Mouse (Mus musculus): ENCODE measurements around the gene Arhgef10l.

Arhgef10l gene

DNA sequence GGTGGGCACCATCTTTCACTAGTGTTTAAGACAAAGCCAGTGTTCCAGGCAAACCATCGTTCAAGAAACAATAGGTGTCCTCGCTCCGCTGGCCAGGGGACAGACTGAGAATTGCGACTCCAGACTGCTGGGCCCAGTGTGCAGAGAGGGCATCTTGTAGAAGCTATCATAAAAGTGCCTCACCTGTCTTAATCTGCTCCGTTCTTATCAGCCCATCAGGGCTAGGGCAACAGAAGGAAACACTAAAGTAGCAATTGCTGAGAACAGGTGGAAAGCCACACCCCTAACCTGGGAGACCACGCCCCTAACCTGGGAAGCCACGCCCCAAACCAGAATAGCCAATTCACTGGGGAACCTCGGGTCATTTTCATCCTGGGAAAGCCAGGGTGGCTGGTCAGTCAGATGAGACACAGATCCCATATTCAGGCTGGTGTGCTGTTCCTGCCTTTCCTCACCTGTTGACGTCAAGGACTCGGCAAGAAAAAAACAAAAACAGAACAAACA is 140.1 kb downstream of the Arhgef10l start:
- in situ Hi-C loops (cut with MboI; ENCODE audit: low pct_unique_long_range_greater_than_20kb in 1 of 2, low sequenced_read_pairs in 2 of 2, unreplicated experiment in 1 of 2), result no loop called here

DNA sequence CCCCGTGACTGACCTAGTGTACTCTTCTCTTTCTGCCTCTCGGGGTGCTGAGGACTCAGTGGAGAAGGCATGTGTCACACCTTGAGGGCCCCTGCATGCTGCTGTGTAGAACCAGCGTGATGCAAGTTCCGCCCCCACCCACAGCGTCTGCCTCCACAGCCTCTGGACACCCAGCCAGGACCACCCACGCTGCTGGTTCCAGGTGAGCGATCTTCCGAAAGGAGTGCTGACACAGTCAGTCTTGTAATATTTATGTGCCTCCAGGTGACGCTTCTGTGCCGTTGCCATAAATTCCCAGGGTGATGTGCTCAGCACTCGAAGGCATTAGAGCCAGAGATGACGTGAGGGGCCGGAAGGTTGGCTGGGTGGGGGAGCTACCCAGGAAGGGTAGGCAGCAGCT is 140.9 kb downstream of the Arhgef10l start:
- in situ Hi-C loops (cut with MboI; ENCODE audit: low pct_unique_long_range_greater_than_20kb in 1 of 2, low sequenced_read_pairs in 2 of 2, unreplicated experiment in 1 of 2), result no loop called here

DNA sequence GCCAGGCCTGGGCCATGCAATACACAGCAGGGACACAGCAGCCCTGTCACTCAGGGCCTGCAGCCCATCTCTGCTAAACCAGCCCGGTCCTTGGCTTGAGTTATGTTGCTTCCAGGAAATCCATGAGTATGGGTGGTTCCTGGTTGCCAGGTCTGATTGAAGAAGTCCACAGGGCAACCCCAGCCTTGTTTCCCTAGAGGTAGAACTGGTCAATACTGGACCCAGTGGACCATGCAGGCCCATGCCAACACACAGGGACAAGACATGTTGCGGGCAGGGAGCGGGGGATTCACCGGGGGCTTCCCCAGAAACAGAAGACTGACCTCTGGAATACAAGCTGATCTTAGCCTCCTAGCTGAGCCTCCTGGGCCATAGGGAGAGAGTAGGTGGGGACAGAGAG is 142.9 kb downstream of the Arhgef10l start:
- in situ Hi-C loops (cut with MboI; ENCODE audit: low pct_unique_long_range_greater_than_20kb in 1 of 2, low sequenced_read_pairs in 2 of 2, unreplicated experiment in 1 of 2), result no loop called here

DNA sequence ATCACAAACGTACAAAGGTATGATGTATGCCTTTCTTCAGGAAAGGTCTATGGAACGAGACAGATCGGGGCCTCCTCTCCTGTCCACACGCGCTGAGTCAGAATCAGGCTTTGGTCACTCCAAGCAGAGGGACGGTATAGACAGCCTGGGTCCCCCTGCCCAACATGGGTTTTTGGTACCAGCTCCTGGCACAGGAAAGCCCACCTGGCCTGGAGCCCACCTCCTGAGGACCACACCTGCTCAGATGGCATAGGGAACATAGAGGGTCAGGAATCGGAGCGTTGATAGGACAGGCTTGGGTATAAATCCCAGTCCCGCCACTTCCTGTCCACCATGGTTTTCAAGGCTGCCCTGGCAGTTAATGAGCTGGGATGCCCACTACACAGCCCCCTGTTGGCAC is 145.1 kb downstream of the Arhgef10l start:
- in situ Hi-C loops (cut with MboI; ENCODE audit: low pct_unique_long_range_greater_than_20kb in 1 of 2, low sequenced_read_pairs in 2 of 2, unreplicated experiment in 1 of 2), result no loop called here

DNA sequence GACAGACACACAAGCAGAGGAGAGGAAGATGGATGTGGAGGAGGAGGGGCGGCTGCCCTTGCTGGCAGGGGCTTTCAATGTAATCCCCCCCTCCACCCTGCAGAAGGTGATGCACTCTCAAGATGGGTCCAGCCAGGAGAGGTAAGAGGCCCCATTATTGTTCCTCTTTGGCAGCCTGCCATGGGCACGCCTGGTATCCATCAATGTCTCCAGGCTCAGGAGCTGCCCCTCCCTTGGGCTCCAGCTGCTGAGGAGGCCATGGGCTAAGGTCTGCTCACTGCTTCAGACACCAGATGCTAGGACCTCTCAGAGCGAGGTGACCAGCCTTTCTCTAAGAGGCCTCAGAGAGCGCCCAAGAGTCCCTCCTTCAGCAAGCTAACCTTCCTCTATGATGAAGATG is 152.0 kb downstream of the Arhgef10l start:
- in situ Hi-C loops (cut with MboI; ENCODE audit: low pct_unique_long_range_greater_than_20kb in 1 of 2, low sequenced_read_pairs in 2 of 2, unreplicated experiment in 1 of 2), result no loop called here

DNA sequence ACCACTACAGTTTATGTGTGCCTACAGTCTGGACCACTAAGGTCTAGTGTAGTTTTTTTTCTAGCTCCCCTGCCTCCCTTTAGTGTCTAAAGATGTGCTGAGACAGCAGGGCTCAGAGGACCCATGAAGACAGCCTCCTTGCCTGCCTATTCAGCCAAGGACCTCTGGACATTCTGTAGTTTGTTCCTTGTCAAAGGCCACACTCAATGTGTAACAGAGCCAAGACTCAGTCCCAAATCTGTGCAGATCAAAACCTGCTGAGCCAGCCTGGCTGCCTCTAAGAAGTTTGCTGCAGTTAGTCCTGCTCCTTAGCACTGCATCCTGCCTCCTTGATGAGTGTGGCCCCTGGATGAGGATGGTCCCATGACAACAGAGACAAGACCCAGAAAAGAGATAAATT is 156.0 kb downstream of the Arhgef10l start:
- in situ Hi-C loops (cut with MboI; ENCODE audit: low pct_unique_long_range_greater_than_20kb in 1 of 2, low sequenced_read_pairs in 2 of 2, unreplicated experiment in 1 of 2), result no loop called here

DNA sequence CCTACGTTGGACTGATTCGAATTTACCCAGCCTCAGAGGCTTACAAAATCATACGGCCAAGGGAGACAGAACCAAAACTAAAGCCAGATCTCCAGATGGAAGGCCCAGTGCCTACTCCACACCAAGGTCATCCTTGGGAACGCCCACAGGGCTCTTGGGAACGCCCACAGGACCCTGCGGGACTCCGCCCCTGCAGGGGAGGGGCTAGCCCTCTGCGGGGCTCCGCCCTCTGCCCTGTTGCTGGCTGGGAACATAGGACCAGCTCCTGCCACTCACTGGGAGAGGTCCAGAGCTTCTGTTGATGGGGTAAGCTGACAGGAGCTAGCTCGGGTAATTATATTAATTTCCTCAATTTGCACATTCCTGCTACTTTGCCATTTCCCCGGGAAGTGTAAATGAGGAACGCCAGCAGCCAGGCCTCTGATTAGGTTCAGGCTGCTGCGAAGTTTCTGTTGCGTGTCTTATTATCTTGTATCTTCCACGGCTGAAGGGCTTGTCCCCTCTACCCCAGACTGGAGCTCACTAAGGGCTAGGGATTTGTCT is 158.6 kb downstream of the Arhgef10l start:
- in situ Hi-C loops (cut with MboI; ENCODE audit: low pct_unique_long_range_greater_than_20kb in 1 of 2, low sequenced_read_pairs in 2 of 2, unreplicated experiment in 1 of 2), result no loop called here

DNA sequence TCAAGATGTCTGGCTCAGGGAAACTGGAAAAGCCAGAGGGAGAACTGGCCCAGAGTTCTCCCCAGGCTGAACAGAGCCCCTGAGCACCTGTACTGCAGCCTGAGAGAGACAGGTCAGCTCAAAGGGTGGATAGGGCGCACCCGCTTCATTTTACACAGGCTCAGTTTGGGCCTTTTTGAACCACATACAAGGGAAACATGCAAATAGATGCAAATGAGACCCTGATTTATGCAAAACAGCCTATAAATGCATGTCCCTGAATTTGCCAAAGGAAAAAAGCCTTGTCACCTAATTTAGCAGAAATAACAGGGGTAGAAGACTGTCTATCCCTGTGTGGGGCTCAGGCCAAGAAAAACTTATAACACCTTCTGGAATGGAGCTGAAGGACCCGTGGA is 160.2 kb downstream of the Arhgef10l start:
- in situ Hi-C loops (cut with MboI; ENCODE audit: low pct_unique_long_range_greater_than_20kb in 1 of 2, low sequenced_read_pairs in 2 of 2, unreplicated experiment in 1 of 2), result no loop called here

DNA sequence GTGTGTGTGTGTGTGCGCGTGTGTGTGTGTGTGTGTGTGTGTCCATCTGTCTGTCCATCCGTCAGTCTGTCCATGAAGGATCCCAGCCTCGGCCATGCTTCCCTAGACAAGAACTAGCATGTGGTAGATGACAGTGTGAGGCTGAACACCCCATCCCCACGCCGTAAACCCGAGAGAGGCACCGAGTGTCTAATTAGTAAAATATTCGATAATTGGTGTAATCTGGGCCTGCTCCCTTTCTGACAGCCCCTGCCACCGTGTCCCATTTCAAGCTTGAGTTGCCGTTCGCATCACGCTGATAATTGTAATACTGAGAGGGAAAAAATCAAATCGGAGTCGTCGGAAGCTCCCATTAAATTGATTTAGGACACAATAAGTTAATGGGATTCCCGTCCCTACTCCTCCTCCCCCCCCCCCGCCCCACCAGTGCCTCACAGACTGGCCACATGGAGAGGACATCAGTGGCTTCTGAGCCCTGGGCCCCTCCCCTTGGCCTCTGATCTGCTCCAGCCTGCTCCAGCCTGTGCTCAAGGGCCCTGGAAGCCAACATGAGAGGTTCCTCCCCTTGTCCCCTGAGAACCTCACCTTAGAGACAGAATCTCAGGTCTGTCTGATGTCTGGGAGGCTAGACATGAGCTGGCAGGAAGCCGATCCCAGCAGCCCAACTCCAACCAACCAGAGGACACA is 160.7 kb downstream of the Arhgef10l start:
- in situ Hi-C loops (cut with MboI; ENCODE audit: low pct_unique_long_range_greater_than_20kb in 1 of 2, low sequenced_read_pairs in 2 of 2, unreplicated experiment in 1 of 2), result no loop called here

DNA sequence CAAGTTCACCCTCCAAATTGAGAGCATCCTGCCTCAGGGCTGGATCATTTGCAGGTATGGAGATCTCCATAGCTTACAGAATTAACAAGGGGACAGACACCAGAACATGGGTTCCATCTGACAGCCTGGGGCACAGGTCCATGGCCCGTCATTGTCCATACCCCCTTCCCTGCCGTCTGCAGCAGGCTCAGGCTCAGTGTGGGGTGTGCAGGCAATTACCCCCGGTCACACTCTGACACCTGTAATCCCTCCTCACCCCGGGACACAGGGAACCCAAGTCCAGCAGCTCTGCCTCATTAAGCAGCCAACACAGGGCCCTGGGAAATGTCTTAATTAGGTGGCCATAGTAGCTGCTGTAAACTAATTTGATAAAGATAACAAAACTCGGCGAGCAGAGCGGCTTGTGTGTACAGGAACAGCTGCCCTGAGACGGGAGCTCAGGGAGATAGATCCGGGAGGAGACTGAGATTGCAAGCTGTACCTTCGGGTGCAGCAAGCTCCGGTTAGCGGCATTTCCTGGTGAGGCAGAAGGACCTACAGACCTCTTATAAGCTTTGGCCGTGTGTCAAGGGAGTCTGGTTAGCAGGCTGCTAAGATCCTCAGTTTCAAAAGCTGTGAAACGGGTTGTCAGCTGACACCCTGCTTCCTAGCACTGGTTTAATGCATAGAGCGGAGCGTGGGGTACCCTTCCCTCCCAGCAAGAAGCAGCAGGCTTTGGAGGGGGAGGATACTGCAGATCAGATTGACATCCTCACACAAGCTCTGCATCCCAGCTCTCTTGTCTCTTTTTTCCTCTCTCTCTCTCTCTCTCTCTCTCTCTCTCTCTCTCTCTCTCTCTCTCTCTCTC is 161.5 kb downstream of the Arhgef10l start:
- in situ Hi-C loops (cut with MboI; ENCODE audit: low pct_unique_long_range_greater_than_20kb in 1 of 2, low sequenced_read_pairs in 2 of 2, unreplicated experiment in 1 of 2), result no loop called here

DNA sequence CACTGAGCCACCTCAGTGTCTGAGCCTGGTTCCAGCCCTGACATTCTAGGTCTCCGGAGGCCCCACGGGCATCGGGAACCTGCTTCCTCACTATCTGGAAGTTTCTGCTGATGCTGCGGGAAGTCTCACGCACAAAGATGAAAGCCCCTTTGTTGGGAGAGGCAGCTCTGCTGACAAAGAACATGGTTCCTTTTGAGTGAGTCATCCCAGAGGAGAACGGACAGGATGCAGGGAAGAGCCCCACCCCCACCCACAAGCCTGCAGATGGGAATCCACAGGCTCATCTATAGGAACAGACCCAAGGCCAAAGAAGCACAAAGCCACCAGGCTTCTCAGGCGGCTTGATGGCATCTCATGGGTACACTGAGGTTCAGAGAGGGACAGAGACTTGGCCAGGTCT is 165.0 kb downstream of the Arhgef10l start:
- in situ Hi-C loops (cut with MboI; ENCODE audit: low pct_unique_long_range_greater_than_20kb in 1 of 2, low sequenced_read_pairs in 2 of 2, unreplicated experiment in 1 of 2), result no loop called here

DNA sequence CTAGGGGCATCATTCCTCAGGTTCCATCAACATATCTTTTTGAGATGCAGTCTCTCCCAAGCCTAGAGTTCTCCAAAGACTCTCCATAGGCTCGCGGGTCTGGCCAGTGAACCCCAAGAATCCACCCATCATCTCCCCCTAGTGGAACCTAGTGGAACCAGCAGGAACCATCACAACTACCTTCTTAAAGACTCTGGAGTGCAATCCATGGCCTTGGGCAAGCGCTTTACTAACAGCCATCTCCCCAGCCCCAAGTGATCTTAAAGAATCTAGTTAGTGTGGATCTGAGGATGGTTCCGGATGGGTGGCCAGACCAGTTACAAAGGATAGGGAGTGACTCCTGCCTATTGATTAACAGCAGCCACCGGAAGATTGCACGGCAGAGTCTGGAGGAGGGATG is 166.2 kb downstream of the Arhgef10l start:
- in situ Hi-C loops (cut with MboI; ENCODE audit: low pct_unique_long_range_greater_than_20kb in 1 of 2, low sequenced_read_pairs in 2 of 2, unreplicated experiment in 1 of 2), result no loop called here

DNA sequence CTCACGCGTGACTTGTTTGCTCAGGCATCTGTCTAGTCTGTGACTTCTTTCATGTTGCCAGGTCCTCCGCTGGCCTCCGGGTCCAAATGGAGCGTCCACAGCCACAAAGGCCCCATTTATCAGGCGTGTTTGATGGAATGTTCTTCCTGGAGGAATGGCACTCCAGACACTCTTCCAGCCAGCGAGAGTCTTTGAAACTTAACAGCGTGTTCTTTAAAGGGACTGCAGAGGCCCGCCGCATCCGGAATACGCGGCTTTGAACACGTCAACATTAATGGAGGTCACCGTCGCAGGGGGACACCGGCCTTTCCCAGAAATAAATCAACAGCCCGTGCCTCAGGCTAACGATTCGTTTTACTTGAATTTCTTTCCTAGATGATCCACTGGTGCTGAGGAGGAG is 168.6 kb downstream of the Arhgef10l start:
- in situ Hi-C loops (cut with MboI; ENCODE audit: low pct_unique_long_range_greater_than_20kb in 1 of 2, low sequenced_read_pairs in 2 of 2, unreplicated experiment in 1 of 2), result no loop called here

DNA sequence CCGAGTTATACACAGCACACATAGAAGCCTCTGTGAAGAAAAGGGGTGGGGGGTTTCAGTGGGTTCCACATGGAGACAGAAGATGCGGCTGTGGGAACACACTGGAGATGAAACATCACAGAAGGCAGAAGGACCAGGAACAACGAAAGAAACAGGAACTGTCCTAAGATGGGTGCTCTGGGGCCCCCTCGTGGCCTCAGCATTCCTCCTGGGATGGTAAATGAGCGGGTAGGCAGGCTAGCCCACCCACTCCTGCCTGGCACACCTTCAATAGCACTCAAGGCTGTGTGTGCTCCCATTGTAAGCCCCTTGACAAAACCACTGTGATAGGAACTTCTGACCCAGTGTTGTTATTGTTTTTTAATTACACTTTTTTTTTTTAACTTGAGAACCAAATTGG is 174.3 kb downstream of the Arhgef10l start:
- in situ Hi-C loops (cut with MboI; ENCODE audit: low pct_unique_long_range_greater_than_20kb in 1 of 2, low sequenced_read_pairs in 2 of 2, unreplicated experiment in 1 of 2), result no loop called here

DNA sequence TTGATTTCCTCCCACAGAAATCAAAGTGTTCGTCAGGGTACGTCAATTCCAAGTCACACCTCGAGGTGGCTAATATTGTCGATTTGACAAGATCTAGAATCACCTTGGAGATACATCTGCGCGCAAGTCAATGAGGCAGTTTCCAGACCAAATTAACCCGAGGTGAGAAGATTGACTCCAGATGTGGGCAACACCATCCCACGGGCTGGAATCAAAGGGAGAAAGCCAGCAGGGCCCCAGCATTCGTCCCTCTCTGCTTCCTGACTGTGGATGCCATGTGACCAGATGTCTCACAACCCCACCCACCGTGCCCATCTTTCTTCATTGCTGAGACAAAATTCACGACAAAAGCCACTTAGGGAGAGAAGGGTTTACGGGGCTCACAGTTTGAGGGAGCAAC is 180.4 kb downstream of the Arhgef10l start:
- in situ Hi-C loops (cut with MboI; ENCODE audit: low pct_unique_long_range_greater_than_20kb in 1 of 2, low sequenced_read_pairs in 2 of 2, unreplicated experiment in 1 of 2), result no loop called here

DNA sequence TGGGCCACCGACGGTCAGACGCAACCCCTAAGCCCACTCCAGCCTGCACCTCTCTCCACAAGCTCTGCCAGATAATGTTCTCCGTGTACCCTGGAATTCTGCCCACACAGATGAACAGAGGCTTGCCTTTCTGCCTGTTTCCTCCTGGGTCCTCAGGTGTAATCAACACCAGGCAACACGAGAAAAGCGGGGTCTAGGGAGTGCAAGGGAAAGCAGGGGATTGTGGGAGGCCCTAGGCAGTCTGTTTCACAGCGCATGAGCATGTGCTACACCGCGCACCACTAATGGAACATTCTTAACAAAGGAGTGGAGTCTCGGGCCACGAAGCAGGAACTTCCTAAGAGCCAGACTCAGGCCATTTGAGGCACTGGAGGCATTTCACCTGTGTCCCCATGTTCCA is 182.7 kb downstream of the Arhgef10l start:
- in situ Hi-C loops (cut with MboI; ENCODE audit: low pct_unique_long_range_greater_than_20kb in 1 of 2, low sequenced_read_pairs in 2 of 2, unreplicated experiment in 1 of 2), result no loop called here

DNA sequence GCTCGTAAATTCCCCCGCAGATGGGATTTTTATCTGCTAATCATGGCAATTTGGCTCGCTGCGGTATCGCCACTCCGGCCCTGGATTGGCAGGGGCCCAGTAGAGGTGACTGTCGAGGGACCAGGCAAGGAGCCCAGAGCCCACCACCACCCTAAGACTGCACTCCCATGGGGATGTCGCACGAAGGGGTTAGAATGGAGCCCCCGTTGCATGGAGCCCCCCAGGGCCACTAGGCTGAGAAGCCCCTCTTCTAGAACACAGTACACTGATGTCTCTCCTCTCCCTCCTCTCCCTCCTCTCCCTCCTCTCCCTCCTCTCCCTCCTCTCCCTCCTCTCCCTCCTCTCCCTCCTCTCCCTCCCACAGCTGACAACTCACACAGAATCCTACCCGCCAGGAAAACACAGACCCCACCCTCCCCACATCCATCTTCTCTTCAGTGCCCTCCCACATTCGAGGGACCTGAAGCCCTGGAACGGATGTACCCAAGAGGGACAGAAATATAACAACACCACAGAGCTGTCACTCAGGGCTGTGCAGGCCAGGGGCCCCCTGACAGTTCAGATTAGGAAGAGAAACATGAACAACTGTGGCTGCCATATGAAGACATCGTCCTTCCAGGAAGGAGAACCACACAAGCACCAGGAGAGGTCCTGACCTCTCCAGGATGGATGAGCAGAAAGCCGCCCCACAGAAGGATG is 185.3 kb downstream of the Arhgef10l start:
- in situ Hi-C loops (cut with MboI; ENCODE audit: low pct_unique_long_range_greater_than_20kb in 1 of 2, low sequenced_read_pairs in 2 of 2, unreplicated experiment in 1 of 2), result no loop called here

DNA sequence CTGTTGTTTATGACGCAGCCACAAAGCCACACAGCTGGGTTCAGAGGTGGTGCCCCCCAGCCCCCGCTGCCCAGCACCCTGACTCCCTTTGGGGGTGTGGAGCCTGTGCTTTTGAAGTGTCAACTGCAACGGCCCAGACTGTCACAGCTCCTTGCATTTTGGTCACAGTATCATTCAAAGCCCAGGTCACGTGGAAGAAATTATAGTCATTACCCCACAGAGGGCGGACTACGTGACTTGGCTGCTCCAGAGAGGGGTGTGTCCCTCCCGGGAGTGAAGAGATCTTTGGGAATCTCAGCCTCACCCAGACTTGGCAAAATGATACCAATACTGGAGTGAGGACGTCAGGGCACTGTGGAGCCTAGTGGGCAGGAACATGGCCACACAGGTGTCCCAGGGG is 190.6 kb downstream of the Arhgef10l start:
- in situ Hi-C loops (cut with MboI; ENCODE audit: low pct_unique_long_range_greater_than_20kb in 1 of 2, low sequenced_read_pairs in 2 of 2, unreplicated experiment in 1 of 2), result no loop called here
